Mouse (Mus musculus): ENCODE results near the gene Fchsd2.

Fchsd2 gene

DNA sequence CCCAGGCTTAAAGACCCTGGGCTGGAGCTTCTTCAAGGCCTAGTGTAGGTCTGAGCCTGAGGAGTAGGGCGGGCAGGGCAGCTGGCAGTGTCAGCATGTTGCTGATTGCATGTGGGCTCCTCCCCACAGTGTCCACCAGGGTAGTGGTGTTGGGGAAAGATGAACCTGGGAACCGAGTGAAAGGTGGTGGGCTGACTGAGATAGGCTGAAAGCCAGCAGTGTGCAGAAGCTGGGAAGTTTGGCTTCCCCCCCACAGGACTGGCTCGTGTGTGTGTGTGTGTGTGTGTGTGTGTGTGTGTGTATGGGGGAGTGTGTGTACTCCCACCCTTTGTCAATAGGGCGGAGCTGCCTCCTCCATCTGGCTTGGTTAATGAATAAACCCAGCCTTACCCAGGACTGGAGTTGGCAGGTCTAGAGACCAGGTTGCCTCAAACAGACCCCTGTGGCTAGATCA lies 230.5 kb downstream of the Fchsd2 start:
- DNase-seq, result peak; percentile 66

DNA sequence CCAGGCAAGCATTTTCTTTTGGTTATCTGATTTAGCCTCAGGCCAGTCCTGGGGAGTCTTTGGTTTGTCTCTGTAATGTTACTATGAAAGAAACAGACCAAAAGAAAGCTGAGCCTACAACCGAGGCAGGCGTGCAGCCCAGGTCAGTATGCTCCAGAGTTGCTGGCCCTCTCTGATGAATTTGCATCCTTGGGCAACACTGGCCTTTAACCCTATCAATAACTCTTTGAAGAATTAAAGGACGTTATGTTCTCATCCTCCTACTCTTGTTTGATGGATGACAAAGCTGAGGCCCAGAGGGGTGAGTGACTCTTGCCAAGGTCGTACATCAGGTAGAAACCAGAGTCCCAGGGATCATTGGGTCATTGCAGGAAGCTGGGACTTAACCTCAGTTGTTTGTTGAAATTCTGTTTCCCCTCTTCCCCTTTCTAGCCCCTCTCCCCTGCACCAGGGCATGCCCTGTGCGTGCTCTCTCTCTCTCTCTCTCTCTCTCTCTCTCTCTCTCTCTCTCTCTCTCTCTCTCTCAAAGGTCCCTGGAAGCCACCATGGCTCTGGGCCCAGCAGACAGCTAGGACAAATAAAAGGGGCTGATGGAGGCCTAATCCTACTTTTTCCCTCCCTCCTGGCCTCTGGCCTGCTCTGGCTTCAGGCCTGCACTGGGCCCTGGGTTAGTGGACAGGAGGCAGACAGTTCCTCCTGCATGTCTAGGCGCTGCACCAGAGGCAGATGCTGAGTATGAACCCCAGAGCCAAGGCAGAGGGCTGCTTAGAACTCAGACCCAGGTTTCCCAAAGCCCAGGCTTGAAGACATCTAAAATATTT lies 231.7 kb downstream of the Fchsd2 start:
- peak; percentile 56 for DNase-seq

DNA sequence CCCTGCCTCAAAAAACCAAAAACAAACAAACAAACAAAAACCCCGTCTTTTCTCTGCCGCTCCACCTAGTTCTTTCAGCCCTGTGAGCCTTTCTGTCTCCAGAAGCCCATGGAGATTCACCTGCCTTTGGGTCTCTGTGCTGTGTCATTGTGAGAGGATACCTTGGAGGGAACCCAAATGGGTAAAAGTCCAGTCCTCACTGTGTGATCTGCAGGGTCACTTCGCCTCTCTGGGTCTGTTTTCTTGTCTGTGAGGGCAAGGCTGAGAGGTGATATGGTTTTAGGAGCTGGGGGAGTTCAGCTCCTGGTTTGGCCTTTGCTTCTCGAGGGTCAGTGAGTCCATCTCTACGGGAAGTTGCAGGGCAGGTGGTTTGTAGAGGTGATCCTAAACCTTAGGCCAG lies 233.3 kb downstream of the Fchsd2 start:
- DNase-seq, result peak; percentile 27

DNA sequence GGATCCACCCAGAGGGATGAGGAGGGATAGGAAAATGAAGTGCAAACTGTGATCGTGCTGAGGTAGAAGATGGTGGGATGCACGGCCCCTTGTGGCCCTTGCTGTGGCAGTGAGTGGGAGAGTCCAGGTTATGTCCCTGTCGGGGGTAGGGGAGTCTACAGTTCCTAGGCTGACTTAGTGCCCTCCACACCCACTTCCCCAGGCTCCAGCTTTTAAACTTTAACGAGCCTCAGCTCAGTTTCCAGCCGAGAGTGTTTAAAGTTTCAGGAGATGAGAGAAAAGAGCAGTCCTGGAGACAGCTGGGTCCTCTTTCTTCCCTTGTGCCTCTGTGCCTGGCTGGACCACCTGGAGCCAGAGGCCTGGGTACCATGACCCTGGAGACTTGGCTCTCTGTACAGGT lies 234.6 kb downstream of the Fchsd2 start:
- peak; percentile 34 for DNase-seq

DNA sequence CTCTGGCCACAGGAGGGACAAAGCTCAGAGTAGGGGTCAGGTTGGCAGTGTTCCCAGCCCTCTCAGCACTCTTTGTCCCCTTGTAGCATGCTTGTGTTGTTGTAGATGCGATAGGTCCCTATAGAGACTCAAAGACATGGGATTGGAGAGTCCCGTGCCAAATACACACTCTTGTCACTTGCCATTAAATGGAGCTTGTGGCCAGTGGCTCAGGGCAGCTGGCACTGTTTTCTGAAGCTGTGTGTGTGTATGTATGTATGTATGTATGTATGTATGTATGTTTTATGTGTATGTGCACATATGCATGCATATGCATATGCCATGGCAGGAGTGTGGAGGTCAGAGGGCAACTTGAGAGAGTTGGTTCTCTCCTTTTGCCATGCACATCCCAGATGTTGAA lies 235.1 kb downstream of the Fchsd2 start:
- DNase-seq, result peak; percentile 30

DNA sequence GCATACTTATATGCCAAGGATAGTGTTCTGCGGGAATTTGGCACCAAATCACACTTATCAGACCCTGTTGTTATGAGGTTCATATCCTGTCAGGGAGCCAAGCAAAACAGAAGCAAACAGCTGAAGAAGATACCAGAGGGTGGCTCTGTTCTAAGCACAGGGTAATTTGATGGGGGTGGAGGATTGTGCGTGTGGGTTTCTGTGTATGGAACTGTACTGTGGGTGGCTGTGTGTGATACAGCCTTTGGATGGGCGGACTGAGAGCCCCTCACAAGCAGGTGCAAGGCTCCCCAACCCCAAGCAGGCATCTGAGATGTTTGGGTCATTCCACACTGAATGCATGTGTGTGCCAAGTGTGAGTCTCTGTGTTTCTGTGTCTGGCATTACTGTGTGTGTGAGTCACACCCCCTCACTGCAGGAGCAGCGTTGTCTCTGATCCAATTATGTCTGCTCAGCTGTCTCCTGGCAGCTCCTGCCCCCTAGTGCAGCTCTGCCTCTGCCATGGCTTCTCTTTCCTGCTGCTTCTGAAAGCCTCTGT lies 236.0 kb downstream of the Fchsd2 start:
- DNase-seq, result peak; percentile 78

DNA sequence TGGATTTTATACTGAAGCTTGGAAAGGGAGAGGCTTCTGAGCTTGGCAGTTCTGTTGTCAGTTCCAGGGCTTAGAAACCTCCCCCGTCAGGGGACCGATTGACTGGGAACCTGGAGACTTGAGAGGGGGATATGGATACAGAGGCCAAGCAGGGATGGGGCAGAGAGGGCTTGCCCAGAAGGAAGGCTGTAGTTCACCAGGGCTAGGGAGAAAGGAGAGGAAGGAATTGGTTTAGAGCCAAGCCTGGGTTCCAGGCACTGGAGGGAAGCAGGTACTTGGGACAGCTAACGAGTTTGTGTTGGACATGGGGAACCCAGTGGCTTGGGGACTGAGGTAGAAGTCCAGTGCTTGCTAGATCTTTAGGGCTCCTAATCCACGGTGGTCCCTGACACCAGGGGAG lies 236.9 kb downstream of the Fchsd2 start:
- no peak for DNase-seq

DNA sequence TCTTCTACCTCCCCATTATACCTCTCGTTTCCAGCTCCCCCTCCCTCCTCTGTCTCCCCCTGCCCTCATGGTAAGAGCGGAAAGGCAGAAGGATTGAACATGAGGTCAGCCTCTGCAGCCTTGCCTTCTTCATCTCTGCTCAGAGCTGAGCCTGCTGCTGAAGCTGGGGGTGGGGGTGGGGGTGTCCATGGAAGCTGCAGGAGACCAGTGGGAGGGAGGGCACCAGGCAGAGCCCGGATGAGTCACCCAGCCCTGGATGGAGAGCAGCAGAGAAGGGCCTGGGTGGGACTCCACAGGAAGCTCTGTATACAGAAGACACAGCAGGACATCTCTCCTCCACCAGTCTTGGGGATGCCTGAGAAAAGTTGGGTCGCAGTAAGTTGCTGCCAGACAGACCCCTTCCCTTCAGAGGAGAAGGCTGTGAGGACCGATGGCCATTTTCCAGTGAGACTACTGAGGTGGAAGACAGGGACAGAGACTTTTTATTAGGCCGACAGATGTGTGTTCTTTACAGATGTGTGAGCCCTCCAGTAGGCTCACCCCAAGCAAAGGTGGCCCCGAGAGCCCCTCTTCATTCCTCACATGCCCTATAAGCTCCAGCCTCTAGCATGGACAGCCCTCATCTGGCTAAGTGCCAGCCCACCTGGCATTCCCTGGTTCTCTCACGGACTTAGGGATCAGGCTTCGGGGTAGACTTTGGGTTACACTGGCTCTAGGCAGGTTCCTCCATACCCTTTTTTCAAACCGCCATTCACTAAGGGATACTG lies 237.6 kb downstream of the Fchsd2 start:
- peak; percentile 55 for DNase-seq

DNA sequence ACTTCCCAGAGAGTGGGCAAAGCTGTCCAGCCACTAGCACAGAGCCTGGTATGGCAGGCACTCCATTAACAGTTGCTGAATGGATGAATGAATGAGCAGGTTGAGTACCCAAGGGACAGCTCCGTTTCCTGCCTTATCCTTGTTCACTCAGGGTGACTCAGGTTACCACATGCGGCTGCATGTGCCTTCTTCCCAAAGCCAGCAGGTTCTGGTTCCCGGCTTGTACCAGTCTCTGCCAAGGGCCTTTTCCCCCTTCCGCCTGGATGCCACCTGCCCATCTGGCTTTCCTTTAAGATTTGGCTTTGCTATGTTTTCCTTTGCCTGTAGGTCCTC lies 238.1 kb downstream of the Fchsd2 start:
- DNase-seq, result peak; percentile 85

DNA sequence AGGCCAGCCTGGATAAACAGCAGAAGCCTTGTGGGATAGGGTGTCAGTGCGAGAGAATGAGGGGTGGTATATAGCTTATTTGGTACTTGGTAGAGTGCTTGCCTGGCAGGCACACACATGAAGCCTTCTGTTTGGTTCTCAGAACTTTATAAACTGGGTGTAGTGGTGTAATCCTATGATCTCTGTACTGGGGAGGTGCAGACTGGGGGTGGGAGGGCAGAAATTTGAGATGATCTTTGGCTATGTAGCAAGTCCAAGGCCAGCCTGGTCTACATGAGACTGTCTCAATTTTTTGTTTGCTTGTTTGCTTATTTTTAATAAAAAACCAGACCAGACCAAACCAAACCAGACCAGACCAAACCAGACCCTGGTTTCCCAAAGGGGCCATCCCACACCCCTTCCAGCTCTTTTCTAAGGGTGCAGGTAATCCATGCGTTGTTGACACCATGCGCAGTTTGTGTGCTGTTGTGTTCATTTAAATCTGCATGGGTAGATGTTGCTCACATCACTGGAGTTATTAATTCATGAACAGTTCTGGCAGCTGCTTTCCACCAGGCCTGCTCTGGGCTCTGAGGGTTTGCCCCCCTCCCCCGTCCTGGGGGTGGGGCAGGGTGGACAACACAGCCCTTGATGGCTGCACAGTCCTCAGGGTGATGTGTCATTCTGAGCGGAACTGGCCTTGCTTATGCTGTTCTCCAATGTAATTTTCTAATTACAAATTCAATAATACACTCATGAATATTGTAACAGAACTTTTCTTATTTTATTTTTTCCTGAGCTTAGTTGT lies 239.6 kb downstream of the Fchsd2 start:
- DNase-seq, result peak; percentile 44

Measured in cerebellum, adult 9-10 months (tissue).